Mouse (Mus musculus) cerebellum, adult 9-11 months (tissue): ENCODE results near the gene 1700001L19Rik.
A peak's percentile ranks its signal among the peaks of the same experiment; 100 is the strongest.
"Not testable (repeated sequence)": the region's sequence is repeated elsewhere in the genome, so short reads cannot be mapped to it uniquely, and the experiment has no call there.

Experiments
- DNase-seq: peaks from one replicate; pipeline ENCODE4 v3.0.0; 2022

The 1700001L19Rik gene

DNA sequence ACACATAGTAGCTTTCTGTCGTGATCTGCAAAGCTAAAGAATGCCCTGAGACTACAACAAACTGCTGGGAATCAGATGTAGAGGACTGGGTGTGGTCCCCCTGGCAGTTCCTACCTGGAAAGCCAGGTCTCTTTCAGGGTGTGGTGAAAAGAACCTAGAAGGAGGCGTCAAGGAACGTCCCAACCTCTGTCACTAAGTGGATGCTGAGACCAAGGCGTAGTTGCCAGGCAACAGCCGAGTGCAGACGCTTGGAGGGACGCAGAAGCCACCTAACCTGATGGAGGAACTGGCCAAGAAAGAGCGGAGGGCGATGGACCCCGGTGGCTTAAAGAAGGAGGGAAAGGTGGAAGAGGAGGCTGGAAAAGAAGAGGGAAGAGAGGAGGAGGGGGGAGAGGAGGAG lies at the start of gene 1700001L19Rik:
TSS of gene 1700001L19Rik (plus strand) at position 223 of the 400 bp plus-strand sequence.
- DNase-seq = no peak

DNA sequence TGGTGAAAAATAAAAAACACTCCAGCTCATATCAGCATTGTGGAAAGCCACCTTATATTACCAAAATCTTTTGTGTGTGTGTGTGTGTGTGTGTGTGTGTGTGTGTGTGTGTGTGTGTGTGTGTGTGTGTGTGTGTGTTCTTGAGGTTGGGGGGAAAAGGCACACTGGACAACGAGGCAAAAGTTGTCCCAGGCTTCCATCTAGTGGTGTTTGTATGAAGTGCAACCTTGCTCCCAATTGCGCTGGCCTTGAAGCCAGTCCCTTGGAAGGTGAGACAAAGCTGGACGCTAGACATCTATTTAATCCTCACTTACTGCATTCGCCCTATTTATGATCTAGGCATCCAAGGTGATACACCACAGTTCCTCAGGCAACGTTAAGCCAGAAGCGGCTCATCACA lies 43.8 kb upstream of the 1700001L19Rik start:
- DNase-seq = not testable (repeated sequence)

DNA sequence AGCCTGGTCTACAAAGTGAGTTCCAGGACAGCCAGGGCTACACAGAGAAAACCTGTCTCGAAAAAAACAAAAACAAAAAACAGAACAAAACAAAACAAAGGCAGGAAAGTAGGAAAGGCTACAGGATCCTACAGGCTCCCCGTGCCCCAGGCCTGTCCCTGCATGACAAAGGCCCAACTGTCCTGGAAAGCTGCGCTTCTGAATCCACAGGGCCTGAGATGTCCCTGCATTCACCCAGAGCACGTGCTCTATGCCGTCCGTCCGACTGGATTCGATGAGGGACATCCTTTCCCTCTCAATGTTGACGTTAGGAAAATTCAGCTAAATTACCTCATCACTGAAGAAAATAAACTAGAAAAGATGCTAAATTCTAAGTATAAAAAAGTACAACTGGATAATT lies 29.1 kb upstream of the 1700001L19Rik start:
- no peak for DNase-seq

DNA sequence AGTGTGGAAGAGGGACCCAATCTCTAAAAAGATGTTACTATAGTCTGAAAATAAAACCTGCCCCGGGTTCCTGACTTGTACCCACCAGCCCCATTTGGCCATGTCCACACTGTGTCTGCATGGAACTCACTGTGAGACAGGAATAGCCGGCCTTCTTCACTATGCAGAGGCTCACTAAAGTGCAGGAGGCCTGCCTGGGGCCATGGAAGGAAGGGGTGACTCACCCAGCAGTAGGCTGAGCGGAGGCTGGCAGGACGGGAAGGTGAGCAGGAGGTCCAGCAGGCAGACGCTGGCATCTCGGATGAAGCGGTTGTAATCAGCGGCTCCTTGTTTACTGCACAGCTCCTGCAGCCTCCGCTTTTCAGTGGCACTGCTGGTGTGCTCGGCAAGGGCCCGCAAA lies 28.7 kb upstream of the 1700001L19Rik start:
- DNase-seq = no peak

DNA sequence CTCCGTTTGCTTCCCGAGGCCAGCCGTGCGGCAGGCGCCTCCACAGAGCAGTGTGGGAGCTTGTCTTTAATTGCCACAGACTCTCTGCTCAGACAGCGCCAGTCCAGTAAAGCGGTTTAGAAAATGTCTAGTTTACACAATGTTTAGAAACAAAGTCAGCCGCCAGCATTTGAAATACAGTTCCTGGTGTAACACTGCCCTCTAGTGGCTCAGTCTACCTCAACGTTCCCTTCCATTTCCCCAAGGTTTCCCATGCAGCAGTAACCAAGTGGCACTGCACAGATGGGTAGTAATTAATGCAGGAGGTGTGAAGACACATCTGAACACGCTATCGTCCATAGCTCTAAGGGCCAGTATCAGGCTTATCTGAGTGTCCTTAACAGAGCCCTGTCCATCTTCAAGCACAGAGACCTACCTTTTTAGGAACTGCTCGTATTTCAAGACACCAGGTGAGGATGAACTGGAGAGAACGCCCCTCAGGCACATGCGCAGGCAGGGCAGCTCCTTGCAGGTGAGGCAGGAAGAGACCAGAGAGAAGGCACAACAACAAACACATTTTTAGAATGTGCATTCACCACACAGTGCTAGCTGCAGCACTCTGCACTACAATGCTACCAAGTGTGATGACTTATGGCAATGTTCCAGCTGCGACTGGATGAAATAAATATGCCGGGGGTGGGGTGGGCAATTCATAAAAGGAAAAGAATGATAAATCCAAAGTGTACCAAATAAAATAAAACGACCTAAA lies 27.5 kb upstream of the 1700001L19Rik start:
- DNase-seq = peak; percentile 40

- DNase-seq = no peak
These were observed 25.0 kb upstream of the 1700001L19Rik start for GRCm38 (mm10) chr13:68572247-68572646.

GRCm38 (mm10) chr13:68572966-68573913 lies 24.0 kb upstream of the 1700001L19Rik start:
- no peak for DNase-seq

DNA sequence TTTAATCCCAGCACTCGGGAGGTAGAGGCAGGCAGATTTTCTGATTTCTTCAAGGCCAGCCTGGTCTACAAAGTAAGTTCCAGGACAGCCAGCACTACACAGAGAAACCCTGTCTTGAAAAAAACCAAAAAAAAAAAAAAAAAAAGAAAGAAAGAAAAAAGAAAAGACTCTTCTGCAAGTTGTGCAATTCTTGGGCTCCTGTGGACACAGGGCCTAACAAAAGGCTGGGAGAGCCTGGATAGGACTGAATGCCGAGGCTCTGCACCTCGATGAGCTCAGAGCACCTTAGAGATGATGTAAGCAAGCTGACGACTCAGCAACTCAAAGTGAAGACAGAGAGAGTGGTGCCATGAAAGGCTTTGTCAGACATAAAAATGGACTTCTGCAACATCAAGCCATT lies 22.8 kb upstream of the 1700001L19Rik start:
- DNase-seq = no peak

- no peak for DNase-seq
These were observed 19.3 kb upstream of the 1700001L19Rik start for GRCm38 (mm10) chr13:68577945-68578344.

DNA sequence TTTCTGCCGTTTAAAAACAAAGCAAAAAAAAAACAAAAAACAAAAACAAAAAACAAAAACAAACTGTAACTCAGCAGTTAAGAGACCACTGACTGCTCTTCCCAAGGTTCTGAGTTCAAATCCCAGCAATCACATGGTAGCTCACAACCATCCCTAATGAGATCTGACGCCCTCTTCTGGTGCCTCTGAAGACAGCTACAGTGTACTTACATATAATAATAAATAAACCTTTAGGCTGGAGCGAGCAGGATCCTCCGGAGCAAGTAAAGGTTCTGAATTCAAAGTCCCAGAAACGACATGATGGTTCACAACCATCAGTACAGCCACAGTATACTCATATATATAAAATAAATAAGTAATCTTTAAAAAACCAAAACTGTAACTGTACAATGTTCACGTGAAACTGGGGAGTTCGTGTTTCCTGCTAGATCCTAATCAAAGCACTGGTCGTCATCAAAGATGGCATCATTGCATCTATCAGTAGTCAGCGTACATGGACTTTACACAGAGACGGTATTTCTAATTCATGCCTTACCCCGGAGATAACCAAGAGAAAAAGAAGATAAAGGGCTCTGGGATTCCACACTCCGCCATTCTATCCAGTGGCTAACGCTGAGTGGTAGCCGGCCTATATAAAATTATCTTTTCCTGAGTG lies 16.0 kb upstream of the 1700001L19Rik start:
- DNase-seq = peak; percentile 24

- peak; percentile 98 for DNase-seq
These were observed 15.3 kb upstream of the 1700001L19Rik start, which contains the start of the genes Mtrr and Fastkd3 for GRCm38 (mm10) chr13:68581747-68582516. Gene Mtrr, minus strand, starts transcription at chr13:68582149. Gene Fastkd3, plus strand, starts transcription at chr13:68582234.

- DNase-seq = no peak
These were observed 14.8 kb upstream of the 1700001L19Rik start for GRCm38 (mm10) chr13:68582517-68582780.

DNA sequence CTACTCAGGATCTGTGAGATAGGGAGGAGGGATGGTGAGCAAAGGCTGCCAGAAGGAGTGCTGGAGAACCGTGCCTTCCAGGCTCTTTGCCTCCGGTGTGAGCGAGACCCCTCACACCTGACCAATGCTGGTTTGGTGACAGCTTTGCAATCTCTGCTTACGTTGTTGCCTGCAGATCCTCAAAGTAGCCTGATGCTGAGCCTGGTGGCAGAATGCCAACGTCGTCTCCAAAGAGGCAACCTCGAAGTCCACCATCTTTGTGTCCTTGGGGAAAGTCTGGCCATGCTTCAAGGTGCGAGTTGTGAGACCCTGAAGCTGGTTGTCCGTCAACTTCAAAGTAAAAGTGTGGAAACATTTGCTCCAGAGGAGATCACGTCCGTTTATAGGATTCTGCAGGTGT lies 13.3 kb upstream of the 1700001L19Rik start:
- peak; percentile 40 for DNase-seq

- DNase-seq = no peak
These were observed 11.8 kb upstream of the 1700001L19Rik start for GRCm38 (mm10) chr13:68585441-68585840.

GRCm38 (mm10) chr13:68588352-68588751 lies 8.9 kb upstream of the 1700001L19Rik start:
- DNase-seq = no peak

DNA sequence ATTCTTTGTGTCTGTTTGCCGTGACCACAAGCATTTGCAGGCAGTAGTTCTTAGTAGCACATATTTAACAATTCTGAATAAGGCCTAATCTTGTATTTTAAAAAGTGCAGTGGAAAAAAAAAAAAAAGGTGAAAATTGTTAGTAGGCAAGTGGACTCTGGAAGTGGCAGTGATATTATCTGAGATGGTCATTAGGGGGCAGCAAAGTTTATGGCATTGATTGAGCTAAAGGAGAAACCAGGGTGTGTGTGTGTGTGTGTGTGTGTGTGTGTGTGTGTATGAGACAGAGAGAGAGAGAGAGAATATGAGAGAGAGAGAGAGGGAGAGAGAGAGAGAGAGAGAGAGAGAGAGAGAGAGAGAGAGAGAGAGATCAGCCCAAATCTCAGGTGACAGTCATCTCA lies 3.4 kb upstream of the 1700001L19Rik start:
- no peak for DNase-seq

DNA sequence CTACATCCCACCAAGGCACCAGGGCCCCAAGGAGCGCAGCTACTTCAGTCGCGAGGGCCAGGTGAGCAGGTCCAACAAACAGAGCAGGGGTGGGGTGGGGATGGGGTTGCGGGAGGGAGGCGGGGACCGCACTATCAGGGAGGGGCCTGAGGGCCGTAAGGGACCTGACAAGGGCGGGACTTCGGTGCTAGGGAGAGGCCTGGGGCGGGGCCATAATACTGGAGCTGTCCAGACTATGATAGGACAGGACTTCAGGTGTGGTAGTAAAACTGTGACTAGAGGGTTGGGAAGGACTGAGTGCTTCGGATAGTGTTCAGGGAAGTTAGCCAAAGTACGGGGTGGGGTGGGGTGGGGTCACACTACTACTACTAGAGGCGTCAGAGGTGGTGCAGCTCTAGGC lies 446 bp downstream of the 1700001L19Rik start:
- DNase-seq = no peak

DNA sequence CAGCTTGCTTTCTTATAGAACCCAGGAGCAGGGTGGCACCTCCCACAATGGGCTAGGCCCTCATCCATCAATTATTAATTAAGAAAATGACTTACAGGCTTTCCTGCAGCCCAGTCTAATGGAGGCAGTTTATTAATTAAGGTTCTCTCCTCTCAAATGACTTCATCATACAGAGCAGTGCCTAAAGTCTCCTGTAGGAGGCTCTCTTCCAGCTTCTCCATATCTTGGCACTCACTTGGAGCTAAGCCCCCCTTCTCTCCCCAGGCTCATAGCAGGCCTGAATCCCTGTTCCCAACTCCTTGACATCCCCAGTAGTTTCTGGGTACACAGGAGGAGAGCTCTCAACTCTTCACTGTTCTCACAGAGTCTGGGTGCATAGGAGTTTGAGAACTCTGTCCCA lies 1.7 kb downstream of the 1700001L19Rik start:
- DNase-seq = no peak

DNA sequence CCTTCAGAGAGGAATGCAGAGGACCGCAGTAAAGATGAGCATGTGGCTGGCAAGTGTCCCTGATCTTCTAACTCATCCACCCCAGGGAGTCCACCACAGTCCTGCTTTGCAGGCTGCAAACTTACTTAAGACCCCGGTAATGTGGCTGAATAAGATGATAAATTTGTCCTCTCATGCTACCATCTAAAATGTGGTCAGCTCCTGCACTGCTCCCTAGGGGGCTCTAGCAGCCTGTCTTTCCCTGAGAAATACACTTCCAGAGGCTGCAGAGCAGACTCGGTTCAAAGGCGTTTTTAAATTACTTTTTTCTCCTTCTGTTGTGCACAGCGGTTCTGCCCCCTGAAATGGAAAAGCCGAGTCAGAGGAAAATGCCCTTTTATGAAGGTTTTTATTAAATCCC lies 4.0 kb downstream of the 1700001L19Rik start:
- no peak for DNase-seq

GRCm38 (mm10) chr13:68603085-68603484 lies 5.9 kb downstream of the 1700001L19Rik start:
- DNase-seq = no peak

DNA sequence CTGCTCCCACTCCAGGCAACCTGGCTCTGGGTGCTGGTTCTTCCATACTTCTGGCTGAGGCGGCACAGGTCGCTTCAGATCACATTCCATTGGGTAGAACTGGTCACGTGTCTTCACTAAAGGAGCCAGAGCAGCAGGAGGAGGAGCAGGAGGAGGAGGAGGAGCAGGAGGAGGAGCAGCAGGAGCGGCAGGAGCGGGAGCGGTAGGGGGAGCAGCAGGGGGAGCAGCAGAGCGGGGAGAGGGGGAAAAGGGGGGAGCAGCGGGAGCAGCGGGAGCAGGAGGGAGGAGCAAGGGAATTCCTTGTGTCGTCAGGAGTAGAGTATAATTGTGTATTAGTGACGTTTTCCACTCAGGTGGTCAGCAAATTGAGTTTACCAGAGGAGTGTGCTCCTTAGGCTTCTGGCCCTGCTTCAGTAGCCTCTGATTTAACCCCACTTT lies 8.5 kb downstream of the 1700001L19Rik start:
- DNase-seq = peak; percentile 30

DNA sequence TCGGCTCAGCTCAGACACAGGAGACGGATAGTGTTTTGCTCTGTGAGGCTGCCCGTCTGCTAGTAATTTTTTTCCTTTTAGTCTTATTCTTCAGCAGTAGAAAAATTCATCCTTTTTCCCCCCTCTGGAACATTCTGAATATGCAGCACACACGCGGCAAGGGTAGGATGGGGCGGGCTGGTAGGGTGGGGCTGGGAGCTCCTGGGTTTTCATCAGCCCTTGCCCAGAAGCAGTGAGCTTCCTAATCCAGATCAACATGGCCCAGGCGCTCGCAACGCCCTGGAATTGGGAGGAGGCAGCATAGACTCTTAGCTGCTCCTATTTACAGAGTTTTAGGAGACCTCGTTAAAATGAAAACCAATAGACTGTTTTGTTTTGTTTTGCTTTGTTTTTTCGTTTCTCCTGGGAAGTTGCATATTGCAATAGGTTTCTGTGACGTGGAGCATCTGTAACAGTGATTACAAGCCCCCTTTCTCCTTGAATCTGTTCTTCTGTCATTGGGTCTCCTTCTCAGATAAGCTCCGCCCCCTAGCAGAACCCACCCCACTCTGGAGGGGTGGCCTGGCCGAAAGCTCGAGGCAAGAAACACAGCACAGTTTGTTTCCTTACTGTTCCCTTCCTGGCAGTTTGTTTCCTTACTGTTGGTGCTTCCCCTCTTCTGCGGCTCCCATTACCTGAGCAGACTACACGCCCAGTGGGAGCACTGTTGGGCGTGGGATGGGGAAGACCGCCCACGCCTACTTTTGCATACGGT lies 10.6 kb downstream of the 1700001L19Rik start:
- DNase-seq = no peak
